Mouse (Mus musculus): Measurements from ENCODE around the gene Wdr20. TPM values are rescaled to one million over a fixed set of nuclear protein-coding genes. Genes with fewer than 3 reads are reported as not detected.
A peak's percentile ranks its signal among the peaks of the same experiment; 100 is the strongest.

Wdr20 gene
- polyA plus RNA-seq, 1 experiment = 19.4 TPM

DNA sequence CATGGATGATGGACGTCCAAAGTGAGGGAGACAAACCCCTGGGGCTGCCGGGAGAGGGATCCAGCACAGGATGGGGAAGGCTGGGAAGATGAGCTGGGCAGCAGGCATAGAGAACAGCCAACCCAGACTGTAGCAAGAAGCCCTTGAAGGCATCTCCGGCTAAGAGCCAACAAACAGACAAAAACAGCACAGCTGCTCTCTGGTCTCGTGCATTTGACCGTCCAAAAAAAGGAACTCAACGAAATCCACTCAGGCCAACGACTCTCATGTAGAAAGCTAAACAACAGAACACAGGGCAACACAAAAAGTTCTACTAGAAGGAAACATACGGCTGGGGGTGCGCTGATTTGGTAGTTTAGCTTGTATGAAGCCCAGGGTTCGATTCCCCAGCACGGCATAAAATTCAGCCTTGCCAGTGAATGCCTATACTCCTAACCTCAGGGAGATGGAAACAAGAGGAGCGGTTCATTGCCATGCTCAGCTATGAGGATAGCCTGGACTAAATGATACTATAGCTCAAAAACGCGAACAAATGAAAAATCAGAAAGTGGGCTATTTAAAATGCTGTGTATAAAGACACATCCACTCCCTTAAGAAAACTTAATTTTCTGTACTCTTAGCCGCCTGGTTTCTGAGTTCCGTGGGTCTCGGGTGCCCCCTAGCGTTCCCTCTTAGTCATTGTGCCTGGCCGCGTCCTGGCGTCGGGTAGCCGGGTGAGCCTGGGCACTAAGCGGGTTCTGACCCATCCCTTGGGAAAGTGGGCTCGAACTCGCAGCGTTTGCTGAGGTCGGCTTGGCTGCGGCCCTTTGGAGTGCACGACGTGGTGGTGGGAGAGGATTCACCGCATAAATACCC is 105.7 kb downstream of the Wdr20 start:
- peak; percentile 65 for DNase-seq (ENCODE audit: low read depth, low spot score)
- 19% methylated on average over 32 of the region's 32 CpGs for WGBS

- under 1% methylated on average over 42 of the region's 42 CpGs for WGBS
- no peak for DNase-seq (ENCODE audit: low read depth, low spot score)
Observed at GRCm38 (mm10) chr12:110844227-110845130, 106.7 kb downstream of the Wdr20 start.

DNA sequence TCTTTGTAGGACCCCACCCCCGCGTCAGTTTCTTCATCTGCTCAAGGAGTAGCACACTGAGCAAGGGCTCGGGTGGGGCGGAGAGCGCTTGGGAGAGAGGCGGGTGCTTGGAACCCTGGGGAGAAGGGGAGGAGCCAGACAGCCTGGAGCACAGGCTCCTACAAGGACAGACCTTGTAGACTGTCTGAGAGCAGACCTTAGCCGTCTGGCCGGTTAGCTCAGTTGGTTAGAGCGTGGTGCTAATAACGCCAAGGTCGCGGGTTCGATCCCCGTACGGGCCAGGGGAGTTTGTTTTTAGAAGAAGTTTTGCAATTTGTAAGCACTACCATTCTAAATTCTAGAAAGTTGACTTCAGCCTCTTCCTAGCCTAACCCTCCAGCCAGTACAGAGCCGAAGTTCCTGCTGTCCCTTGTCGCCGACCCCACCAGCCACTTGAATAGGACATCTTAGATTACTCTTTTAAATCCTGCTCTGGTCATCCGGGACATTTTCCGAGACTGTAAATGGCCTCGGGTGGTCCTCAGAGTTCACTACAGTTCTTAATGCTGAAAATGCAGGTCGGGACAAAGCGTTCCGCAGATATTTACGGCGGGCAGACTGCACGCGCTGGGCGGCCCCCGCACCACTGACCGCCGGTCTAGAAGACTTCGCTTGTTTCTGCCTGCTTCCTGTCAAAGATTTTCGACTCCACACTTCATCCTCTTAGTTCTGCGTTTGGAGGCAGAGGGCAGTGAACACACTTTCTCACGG is 107.6 kb downstream of the Wdr20 start:
- WGBS = under 1% methylated on average over 36 of the region's 36 CpGs
- DNase-seq (ENCODE audit: low read depth, low spot score) = peak; percentile 92

DNA sequence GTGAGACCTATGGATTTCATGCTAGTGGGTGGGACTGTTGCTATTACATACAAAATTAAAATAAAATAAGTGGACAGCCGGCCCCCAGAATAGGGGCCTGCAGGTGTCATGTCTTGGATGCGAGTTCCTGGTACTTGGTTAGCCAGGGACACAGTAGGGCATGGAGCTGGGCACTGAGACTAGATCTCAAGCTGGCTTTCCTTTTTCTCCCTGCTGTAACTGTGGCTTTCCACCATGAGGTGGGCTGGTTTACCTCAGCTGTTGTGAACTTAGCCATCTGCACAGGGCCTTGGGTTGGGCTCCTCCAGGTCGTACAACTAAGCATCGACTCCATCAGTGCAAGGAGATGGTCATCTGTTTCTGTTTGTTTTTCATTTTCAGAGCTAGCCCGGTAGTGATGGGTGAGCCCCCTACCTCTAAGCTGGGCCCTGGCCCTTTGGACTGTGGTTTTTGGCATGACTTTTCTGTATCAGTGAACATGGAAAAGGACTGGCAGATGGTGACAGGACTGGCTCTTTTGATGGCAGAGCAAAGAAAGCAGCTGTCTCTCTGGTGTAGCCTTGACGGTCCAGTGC is 108.5 kb downstream of the Wdr20 start:
- WGBS = 71% methylated on average over 6 of the region's 6 CpGs
- DNase-seq (ENCODE audit: low read depth, low spot score) = no peak

DNA sequence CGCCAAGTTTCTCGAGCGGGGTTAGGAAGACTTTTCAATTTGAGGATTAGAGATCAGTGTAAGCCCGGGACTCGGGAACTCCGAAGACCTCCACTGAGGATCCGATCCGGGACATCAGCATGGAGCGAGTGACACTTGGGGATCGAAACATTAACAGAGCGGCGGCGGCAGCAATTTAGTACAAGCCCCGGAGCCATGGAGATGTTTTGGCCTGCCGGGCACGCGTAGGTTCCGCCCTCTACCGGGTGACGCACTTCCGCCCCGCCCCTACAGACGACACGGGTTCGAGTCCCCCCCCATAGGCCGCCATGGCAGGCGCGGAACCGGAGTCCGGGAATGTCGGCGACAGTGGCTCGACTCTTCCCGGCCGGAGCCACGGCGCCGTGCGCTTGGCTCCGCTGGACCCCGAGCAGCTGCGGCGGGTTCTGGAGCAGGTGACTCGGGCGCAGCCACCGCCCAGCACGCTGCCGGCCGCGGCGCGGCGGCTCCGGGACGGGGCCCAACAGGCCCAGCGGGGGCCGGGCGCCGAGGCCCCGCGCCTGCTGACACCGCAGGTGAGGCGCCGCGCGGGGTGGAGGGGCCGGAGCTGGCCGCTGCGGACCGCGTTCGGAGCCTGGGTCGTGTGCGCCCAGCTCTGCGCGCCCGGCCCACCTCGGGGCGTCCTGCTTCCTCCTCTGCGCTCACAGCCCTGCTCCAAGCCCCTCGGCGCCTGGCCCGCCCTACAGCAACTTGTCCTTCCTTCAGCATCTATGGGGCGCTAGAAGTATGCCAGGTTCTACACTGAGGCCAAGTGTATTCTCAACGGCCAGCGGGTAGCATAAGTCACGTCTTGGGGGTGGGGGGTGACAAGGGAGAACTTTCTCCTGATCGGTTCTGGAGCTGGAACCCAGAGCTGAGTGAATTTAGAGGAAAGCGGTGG is 112.5 kb downstream of the Wdr20 start, which contains the start of gene Zfp839:
TSS of gene Zfp839 (plus strand) at position 244 of the 919 bp plus-strand sequence.
- DNase-seq (ENCODE audit: low read depth, low spot score) = no peak
- under 1% methylated on average over 87 of the region's 89 CpGs for WGBS

- WGBS = 6% methylated on average over 9 of the region's 9 CpGs
- DNase-seq (ENCODE audit: low read depth, low spot score) = no peak
Observed at GRCm38 (mm10) chr12:110850929-110851256, 113.1 kb downstream of the Wdr20 start.

DNA sequence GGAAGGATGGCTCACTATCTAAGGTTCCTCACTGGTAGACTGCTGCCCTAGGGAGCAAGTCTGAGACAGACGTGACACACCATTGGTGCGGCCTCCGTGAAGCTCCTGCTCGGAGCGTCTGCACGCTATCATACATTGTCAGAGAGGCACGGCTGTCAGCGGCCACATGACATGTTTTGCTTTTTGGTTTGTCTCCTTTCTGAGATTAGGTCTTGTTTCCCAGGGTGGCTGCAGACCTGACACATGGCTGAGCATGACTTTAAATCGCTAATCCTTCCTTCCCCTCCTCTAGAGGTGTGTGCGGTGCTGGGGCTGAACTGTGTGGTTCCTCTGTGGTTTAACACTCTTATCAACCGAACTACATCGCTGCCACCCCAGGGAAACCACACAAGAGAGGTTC is 113.7 kb downstream of the Wdr20 start:
- WGBS = 75% methylated on average over 12 of the region's 12 CpGs
- DNase-seq (ENCODE audit: low read depth, low spot score) = no peak

- 85% methylated on average over 1 of the region's 1 CpGs for WGBS
- DNase-seq (ENCODE audit: low read depth, low spot score) = no peak
Observed at GRCm38 (mm10) chr12:110851923-110852322, 114.2 kb downstream of the Wdr20 start.

Other genes starting within 250 kb of the Wdr20 start
- gene Dync1h1, start 136.5 kb upstream of the Wdr20 start, polyA plus RNA-seq (2012; rRNA removed) = 158 and 237 TPM in 2 replicates
- gene 1700001K19Rik, start 55.3 kb upstream of the Wdr20 start, polyA plus RNA-seq (2012; rRNA removed) = not detected in 2 replicates
- gene Hsp90aa1, start 35.2 kb upstream of the Wdr20 start, polyA plus RNA-seq (2012; rRNA removed) = 73.9 and 80.2 TPM in 2 replicates
- 0.64 and 0.81 TPM in 2 replicates for gene Mok, start 103.0 kb downstream of the Wdr20 start, polyA plus RNA-seq (2012; rRNA removed)
- gene Zfp839, start 112.3 kb downstream of the Wdr20 start, polyA plus RNA-seq (2012; rRNA removed) = 3.3 and 5.7 TPM in 2 replicates
- gene Cinp, start 151.2 kb downstream of the Wdr20 start, polyA plus RNA-seq (2012; rRNA removed) = 25.6 and 26.4 TPM in 2 replicates
- 2.3 and 4.3 TPM in 2 replicates for gene Tecpr2, start 151.3 kb downstream of the Wdr20 start, polyA plus RNA-seq (2012; rRNA removed)
- 39.5 and 58.7 TPM in 2 replicates for gene Ankrd9, start 241.1 kb downstream of the Wdr20 start, polyA plus RNA-seq (2012; rRNA removed)

All from large intestine, adult 2 months (tissue).